Mouse (Mus musculus): ENCODE results near the gene Cavin1.

Cavin1 gene

GRCm38 (mm10) chr11:100970557-100970937 lies at the start of gene Cavin1:
Gene Cavin1 (minus strand): TSS chr11:100970887.
- DNase-seq (ENCODE audit: low read depth, low spot score) = no peak

DNA sequence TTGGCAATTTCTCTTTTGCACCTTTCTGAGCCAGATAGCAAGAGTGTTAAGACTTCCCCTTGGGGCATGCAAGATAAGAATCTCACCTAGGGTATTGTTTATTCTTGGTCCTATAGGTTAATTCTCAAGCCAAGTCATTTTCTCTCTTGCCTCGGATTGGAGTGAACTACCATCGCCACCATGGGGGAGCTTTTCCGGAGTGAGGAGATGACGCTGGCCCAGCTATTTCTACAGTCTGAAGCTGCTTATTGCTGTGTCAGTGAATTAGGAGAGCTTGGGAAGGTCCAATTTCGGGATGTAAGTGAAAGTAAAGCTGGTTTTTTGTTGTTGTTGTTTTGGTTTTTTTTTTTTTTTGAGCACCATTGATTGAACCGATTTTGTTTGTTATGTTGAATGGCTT lies 41.0 kb upstream of the Cavin1 start:
- no peak for DNase-seq (ENCODE audit: low read depth, low spot score)

DNA sequence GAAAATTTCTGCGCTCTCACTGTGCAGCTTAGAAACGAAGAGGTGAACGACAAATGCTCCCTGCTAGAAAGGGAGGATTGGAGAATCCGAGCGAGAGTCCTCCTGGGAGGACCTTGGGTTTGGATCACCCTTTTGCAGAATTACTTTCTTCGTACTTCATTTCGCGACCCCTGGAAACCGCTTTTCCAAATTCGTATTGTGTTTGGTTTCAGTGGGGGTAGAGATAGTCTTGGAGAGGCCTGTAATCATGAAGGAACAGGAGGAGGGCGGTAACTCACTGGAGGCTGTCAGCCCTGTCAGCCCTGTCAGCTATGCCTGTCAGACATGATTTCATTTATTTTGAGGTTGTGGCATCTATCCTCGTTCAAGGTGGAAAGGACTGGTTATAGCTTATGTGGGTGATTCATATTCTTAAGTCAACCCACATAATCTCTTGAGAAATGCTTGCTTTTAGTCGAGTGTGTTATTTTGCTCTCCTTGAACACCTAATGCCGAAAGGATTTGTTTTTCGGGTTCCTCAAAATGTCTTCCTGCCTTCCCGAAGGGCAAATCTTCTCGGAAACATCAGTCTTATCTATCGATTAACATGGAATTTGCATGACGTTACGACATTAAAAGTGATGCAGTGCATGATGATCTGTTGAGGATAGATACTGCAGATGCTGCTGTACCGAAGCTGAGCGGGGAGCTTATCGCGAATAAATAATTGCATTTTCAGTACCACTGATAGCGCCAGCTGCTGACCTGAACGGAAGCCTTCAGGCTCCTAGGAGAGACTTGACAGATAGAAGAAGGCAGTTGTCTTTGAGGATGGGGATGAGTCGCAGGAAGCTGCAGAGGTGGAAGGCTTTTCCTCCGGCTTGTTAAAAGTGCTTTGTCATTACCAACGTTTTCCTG lies 39.4 kb upstream of the Cavin1 start:
- DNase-seq (ENCODE audit: low read depth, low spot score) = peak; percentile 48

- DNase-seq (ENCODE audit: low read depth, low spot score) = peak; percentile 95
Measured at GRCm38 (mm10) chr11:101009046-101009887, 38.6 kb upstream of the Cavin1 start, which contains the start of gene Atp6v0a1. Gene Atp6v0a1 (plus strand): TSS chr11:101009452.

- DNase-seq (ENCODE audit: low read depth, low spot score) = peak; percentile 93
Measured at GRCm38 (mm10) chr11:101008206-101009045, 37.7 kb upstream of the Cavin1 start.

- no peak for DNase-seq (ENCODE audit: low read depth, low spot score)
Measured at GRCm38 (mm10) chr11:101003025-101003685, 32.5 kb upstream of the Cavin1 start.

GRCm38 (mm10) chr11:101001875-101002552 lies 31.3 kb upstream of the Cavin1 start:
- peak; percentile 27 for DNase-seq (ENCODE audit: low read depth, low spot score)

- no peak for DNase-seq (ENCODE audit: low read depth, low spot score)
Measured at GRCm38 (mm10) chr11:100999254-100999653, 28.6 kb upstream of the Cavin1 start.

GRCm38 (mm10) chr11:100998836-100999235 lies 28.1 kb upstream of the Cavin1 start:
- DNase-seq (ENCODE audit: low read depth, low spot score) = no peak

GRCm38 (mm10) chr11:100996501-100996900 lies 25.8 kb upstream of the Cavin1 start:
- DNase-seq (ENCODE audit: low read depth, low spot score) = no peak

DNA sequence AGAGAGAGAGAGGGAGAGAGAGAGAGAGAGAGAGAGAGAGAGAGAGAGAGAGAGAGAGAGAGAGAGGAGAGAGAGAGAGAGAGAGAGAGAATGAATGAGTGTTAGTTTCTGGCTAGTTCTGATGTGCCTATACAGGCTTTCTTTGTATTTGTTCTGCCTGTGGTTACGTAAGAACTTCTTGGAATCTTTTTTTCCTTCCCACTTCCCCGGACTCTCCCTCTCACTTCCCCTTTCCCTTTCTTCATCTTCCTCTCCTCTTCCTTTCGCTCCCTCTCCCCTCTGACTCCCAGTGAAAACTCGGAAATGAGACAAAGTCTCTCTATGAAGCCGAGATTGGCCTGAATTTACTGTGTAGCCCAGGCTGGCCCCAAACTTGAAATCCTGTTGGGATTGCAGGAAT lies 24.0 kb upstream of the Cavin1 start:
- DNase-seq (ENCODE audit: low read depth, low spot score) = no peak

GRCm38 (mm10) chr11:100994233-100994632 lies 23.5 kb upstream of the Cavin1 start:
- DNase-seq (ENCODE audit: low read depth, low spot score) = no peak

DNA sequence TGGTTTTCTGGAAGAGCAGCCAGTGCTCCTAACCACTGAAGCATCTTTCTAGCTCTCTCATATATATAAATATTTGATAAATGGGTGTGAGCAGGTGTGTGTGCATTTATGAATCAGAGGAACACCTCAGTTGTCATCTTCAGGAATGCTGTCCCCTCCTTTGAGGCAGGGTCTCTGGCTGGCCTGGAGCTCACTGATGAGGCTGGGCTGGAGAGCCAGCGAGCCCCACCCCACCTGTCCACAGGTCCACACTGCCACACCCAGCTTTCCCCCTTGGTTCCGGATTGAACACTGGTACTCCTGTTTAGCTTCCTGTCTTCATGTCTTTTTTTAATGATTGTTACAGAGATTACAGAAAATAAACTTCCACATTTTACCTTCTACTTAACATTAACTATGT lies 22.8 kb upstream of the Cavin1 start:
- no peak for DNase-seq (ENCODE audit: low read depth, low spot score)

DNA sequence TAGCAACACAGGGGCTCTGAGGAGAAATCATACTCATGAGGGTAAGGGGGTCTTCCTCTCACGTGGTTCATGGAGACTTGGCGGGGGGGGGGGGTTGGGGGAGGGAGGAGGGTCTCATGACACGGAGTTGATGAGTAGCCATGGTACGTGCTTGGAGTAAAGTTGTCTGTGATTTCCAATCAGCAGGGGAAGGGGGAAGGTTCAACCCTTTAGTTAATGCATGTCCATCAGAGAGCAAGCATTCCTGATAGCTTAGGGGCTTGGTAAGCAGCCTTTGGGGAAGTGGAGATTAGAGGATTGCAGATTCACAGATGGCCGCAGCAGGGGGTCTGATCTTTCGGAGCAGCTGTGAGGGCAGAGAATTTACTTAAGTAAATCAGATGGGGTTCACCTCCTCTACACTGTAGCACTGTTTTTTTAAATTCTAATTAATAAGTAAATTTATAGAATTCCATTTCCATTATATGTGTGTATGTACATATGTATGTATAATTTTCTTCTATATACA lies 20.4 kb upstream of the Cavin1 start:
- DNase-seq (ENCODE audit: low read depth, low spot score) = no peak

- DNase-seq (ENCODE audit: low read depth, low spot score) = no peak
Measured at GRCm38 (mm10) chr11:100989666-100990065, 19.0 kb upstream of the Cavin1 start.

- no peak for DNase-seq (ENCODE audit: low read depth, low spot score)
Measured at GRCm38 (mm10) chr11:100988674-100989073, 18.0 kb upstream of the Cavin1 start.

DNA sequence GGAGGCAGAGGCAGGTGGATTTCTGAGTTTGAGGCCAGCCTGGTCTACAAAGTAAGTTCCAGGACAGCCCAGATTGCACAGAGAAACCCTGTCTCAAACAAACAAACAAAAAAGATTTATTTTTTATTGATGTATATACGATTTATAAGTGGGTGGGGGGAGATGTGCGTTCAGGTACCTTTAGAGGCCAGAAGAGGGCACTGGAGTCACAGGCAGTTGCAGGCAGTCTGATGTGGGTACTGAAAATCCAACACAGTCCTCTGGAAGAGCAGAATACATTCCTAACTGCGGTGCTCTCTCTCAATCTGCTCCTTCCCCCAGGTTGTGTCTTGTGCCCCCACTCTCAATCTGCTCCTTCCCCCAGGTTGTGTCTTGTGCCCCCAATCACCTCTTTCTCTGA lies 14.9 kb upstream of the Cavin1 start:
- no peak for DNase-seq (ENCODE audit: low read depth, low spot score)

DNA sequence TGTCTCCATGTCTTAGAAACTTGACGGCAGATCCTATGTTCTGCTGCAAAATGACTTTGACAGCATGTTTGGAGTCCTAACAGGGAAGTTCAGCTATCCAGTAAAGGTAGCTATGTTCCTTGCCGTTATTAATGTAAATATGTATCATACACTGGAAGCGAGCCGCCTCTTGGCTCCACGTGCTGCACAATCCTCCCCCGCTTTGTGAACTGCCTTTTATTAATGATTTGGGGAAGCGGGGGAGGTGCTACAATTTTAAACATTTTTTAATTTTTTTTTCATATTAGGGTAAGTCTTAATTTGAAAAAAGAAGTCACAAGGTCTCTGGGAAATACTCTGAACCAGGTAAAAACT lies 13.1 kb upstream of the Cavin1 start:
- no peak for DNase-seq (ENCODE audit: low read depth, low spot score)

DNA sequence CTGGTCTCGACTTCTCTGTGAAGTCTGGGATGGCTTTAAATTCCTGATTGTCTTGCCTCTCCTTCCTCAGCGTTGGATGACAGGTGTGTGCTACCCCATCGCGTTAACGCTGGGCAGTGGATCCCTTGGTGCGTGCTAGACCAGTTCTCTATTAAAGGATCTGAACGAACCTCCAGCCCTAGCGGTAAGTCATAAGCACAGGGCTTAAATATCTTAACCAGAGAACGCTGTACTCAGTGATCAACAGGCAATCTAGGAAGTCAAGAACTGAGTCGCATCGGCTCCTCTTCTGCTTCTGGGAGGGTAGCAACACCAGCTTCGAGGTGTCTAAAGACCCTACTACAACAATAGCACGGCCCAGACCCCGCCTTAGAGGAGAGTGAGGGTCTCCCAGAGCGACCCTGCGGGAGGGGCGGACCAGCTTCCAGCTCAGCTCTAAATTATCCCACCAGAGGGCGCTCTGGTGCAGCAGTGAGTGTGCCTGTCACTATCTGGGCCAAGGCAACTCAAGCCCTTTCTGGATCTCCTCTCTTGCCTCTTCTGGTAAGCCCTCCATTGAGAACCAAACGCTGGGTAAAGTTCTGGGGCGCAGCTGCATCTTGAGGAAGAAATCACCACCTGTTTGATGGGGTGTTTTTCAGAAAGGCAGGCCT lies 12.6 kb upstream of the Cavin1 start:
- peak; percentile 74 for DNase-seq (ENCODE audit: low read depth, low spot score)

DNA sequence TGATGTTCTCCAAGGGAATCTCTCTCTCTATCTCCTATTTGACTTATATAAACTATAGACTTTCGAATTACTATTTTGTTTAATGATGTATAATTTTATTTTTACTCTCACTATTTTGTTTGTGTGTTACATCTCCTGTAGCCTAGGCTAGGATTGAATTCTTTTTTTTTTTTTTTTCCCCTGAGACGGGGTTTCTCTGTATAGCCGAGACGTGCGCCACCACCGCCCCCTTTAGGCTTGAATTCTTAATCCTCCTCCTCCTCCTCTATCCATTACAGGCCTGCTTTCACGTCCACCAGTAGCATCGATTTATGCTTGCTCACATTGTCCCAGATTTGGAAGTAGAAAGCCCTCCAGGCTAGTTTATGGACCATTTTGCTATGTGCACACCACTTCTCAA lies 11.4 kb upstream of the Cavin1 start:
- no peak for DNase-seq (ENCODE audit: low read depth, low spot score)

Data from CD4-positive helper T cell, adult 2 months (primary cell).